Mouse (Mus musculus) hindbrain, embryonic 15.5 days (tissue): Measurements from ENCODE around the gene Dact3. TPM values are rescaled to one million over a fixed set of nuclear protein-coding genes. Genes with fewer than 3 reads are reported as not detected.

Experiments
- ATAC-seq: fragments of 200-750 bp; cut with Nextera tagmentation; 2 replicates; pipeline ENCODE4 v1.8.0; 2017; ENCODE audit warnings: low read depth, moderate number of reproducible peaks, moderate TSS enrichment; ENCODE audit not compliant: low FRiP score
- H3K27ac ChIP-seq: fragments of 300-500 bp; sonication (generic); replicated peaks from 2 replicates; pipeline ENCODE4 v1.5.1; 2015; ENCODE audit warnings: mild to moderate bottlenecking, inconsistent platforms
- H3K27me3 ChIP-seq: fragments of 300-500 bp; sonication (generic); 2 replicates; pipeline ENCODE4 v1.6.1; 2015; ENCODE audit warnings: control low read depth, inconsistent platforms
- H3K36me3 ChIP-seq: fragments of 300-500 bp; sonication (generic); 2 replicates; pipeline ENCODE4 v1.6.1; 2015; ENCODE audit warnings: control low read depth, inconsistent platforms
- H3K4me1 ChIP-seq: fragments of 300-500 bp; sonication (generic); replicated peaks from 2 replicates; pipeline ENCODE4 v1.6.1; 2015; ENCODE audit warnings: control low read depth, inconsistent platforms
- H3K4me2 ChIP-seq: fragments of 300-500 bp; sonication (generic); 2 replicates; pipeline ENCODE4 v1.6.1; 2015; ENCODE audit warnings: moderate library complexity, mild to moderate bottlenecking, inconsistent platforms
- H3K4me3 ChIP-seq: fragments of 300-500 bp; sonication (generic); 2 replicates; pipeline ENCODE4 v1.5.1; 2015; ENCODE audit warnings: mild to moderate bottlenecking, inconsistent platforms
- H3K9ac ChIP-seq: fragments of 300-500 bp; sonication (generic); 2 replicates; pipeline ENCODE4 v1.6.1; 2015; ENCODE audit warnings: inconsistent platforms
- H3K9me3 ChIP-seq: fragments of 300-500 bp; sonication (generic); 2 replicates; pipeline ENCODE4 v1.6.1; 2016; ENCODE audit warnings: control low read depth, inconsistent platforms
- WGBS: fragments of 180-500 bp; shearing (Covaris S2); methylation state at CpG from one replicate; pipeline ENCODE4 v1.1.7; 2015; 5-methylcytosine and 5-hydroxymethylcytosine counted together
- polyA plus RNA-seq: library from polyadenylated mRNA; unstranded; fragments of >200 nt; fragmentation: Nextera tagmentation; extraction: Ambion mirVana; gene quantifications from 2 replicates; pipeline ENCODE4 v1.2.1, GENCODE M21; 2015

Gene Dact3
- polyA plus RNA-seq, 1 experiment from 2014 or later: 5.6 TPM

- ATAC-seq: no peak
- Histone ChIP-seq H3K27me3 (no peaks in the 10 kb centered on the region), H3K4me3 (no peak overlapping the region), H3K9me3 (no peaks in the 10 kb centered on the region), H3K27ac (no peak overlapping the region), H3K4me1 (peaks cover 5% of the 10 kb centered on the region; the same call in 1 of the 2 replicates), H3K4me2 (no peak overlapping the region), H3K9ac (no peak overlapping the region), H3K36me3 (peaks cover 8% of the 10 kb centered on the region)
- 51% methylated on average over 10 of the region's 10 CpGs for WGBS
These were observed 34.8 kb downstream of the Dact3 start for GRCm38 (mm10) chr7:16909909-16910308.

- Histone ChIP-seq H3K4me2 (no peak overlapping the region), H3K36me3 (peaks cover 26% of the 10 kb centered on the region)
These were observed 36.8 kb downstream of the Dact3 start for GRCm38 (mm10) chr7:16911904-16912303.

DNA sequence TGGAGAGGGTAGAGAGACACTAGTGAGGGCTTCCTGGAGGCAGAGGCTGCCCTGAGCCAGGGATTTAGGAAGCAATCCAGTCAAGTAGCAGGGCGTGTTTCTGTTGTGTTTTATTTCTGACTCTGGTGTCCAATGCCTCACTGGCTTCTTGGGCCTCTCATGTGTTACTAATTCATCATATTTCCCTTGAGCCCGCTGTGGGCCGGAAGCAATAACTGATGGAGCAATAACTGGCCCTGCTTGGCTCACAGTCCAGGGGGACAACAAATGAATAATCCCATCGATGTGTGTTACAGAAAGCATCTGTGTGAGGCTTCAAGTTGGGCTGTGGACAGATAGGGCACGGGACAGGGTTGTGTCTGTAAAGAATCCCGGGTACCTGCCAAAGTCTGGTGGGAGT is 37.2 kb downstream of the Dact3 start:
- Histone ChIP-seq H3K27me3 (no peaks in the 10 kb centered on the region), H3K9me3 (no peaks in the 10 kb centered on the region), H3K9ac (no peak overlapping the region), H3K4me1 (0 out of 2 replicates have a peak, but pooled peaks cover 4% of the 10 kb centered on the region), H3K4me3 (no peak overlapping the region), H3K36me3 (peaks cover 31% of the 10 kb centered on the region), H3K4me2 (no peak overlapping the region), H3K27ac (no peak overlapping the region)
- WGBS: 51% methylated on average over 6 of the region's 6 CpGs
- ATAC-seq: no peak

More at GRCm38 (mm10) chr7:16911904-16912303, 36.8 kb downstream of the Dact3 start:
- no peak for ATAC-seq
- no peaks in the 10 kb centered on the region for H3K9me3 ChIP-seq
- WGBS: 90% methylated on average over 3 of the region's 3 CpGs
- H3K27ac ChIP-seq: no peak overlapping the region
- H3K4me3 ChIP-seq: no peak overlapping the region
- H3K9ac ChIP-seq: no peak overlapping the region
- no peaks in the 10 kb centered on the region for H3K4me1 ChIP-seq
- H3K27me3 ChIP-seq: no peaks in the 10 kb centered on the region

DNA sequence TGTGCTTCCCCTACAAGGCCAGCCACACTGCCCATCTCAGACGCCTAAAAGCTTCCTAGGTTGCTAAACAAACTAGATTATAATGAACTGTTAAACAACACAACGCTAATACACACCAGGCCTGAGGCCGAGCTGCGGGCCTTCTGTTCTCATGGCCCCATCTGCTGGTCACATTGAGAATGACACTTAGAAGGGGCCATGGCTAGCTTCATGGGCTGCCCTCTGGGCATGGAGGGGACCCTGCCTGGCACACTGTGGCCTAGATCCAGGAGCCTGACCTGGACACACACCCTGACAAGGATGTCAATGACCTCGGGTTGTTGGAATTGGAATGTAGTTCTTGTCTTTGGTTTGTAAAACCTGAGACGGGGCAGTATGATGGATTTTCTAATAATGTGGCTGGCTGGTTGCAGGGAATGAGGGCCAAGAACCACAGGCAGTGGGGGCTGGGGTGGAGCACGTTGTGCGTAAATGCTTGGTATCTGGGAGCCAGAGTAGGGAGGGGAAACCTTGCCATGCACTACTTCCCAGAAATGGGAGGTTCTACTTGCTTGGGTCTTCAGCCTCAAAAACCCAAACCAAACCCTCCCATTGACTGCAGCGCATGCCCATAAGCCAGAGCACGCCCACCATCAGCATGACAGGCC is 38.8 kb downstream of the Dact3 start:
- Histone ChIP-seq H3K9ac (no peak overlapping the region), H3K27ac (0 out of 2 replicates have a peak overlapping the region, but pooled peaks have one; percentile 19)
- 33% methylated on average over 10 of the region's 10 CpGs for WGBS

DNA sequence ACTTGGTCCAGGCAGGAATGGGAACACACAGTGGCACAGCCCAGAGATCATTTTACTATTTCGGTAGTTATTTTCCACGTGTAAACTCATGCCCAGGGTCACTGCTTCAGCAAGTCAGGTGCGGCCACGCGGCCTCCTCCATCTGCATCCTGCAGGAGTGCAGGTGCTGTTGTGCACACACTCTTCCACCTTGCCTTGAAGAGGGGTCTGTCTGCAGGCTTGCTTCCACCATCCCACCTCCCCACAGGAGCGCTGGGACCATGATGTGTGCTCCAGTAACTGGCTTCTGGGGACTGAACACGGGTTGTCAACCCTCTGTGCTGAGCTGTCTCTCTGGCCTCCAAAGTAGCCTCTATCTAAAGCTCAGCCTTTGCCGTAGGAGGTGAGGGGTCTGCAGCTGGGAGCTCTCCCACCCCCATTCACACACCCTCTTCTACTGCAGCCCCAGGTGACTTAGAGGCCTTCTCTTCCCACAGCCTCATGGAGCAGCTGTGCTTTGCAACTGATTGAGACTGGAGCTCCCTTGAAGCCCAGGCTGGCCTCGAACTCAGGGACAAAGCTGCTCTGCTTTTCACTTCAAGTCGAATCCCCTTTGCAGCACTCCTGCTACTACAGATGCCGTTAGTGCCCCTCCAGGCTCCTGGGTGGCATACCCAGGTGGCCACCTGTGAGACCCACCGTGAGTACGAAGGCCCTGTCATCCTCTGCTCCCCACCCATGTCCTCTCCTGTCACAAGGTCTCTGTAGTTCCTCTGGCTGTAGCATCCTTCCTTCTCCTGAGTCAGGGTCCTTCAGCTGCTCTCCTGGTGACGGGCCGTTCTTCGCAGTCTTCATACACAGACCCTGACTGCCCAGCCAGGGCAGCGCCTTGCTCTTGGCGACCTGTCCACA is 39.6 kb downstream of the Dact3 start:
- Histone ChIP-seq H3K27ac (0 out of 2 replicates have a peak overlapping the region, but pooled peaks have one; percentile 6), H3K27me3 (no peaks in the 10 kb centered on the region), H3K4me2 (no peak overlapping the region), H3K4me3 (no peak overlapping the region), H3K9me3 (no peaks in the 10 kb centered on the region), H3K4me1 (peaks cover 27% of the 10 kb centered on the region), H3K9ac (no peak overlapping the region), H3K36me3 (peaks cover 48% of the 10 kb centered on the region)
- no peak for ATAC-seq
- WGBS: 84% methylated on average over 18 of the region's 18 CpGs

More for the DNA sequence above, 38.8 kb downstream of the Dact3 start:
- Histone ChIP-seq H3K36me3 (peaks cover 47% of the 10 kb centered on the region), H3K27me3 (no peaks in the 10 kb centered on the region), H3K9me3 (no peaks in the 10 kb centered on the region), H3K4me2 (no peak overlapping the region), H3K4me1 (peaks cover 19% of the 10 kb centered on the region), H3K4me3 (no peak overlapping the region)
- ATAC-seq: peak; percentile 52

DNA sequence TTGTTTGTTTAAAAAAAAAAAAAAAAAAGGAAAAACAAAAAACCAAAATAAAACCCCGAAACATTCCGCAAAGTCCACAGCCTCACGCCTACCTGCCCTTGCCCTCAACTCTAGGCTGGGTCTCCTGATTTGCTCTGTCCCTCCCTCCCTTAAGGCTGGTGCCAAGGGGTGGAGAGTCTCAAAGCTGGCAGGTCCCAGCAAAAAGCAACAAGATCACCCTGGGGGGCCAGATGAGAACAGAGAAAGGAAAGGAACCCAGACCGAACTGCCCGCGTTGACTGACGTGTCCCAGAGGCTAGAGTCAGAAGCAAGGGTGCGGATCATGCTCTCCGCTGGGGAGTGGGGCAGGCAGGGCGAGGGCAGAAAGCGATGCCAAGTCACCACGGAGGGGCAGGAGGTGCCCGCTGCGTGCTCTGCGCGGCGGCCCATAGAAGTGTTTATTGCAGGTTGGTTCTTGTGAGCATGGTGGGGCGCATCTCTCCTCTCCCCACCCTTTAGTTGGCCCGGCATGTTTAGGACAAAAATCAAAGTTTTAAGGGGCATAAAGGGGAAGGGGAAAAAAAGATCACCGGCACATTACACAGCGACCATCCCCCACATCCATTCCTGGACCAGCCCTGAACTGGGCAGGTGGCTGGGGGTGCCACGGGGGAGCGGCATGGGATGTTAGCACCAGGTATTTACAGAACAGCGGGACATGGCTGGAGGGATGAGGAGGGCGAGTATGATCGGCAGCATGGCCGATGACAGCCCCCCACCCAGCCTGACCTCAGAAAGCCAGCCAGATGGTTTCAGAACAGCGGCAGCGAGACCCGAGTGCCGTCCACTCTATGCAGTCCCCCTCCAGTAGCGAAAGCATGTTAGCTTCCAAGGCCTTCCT is 40.6 kb downstream of the Dact3 start:
- Histone ChIP-seq H3K27ac (no peak overlapping the region), H3K4me1 (peaks cover 37% of the 10 kb centered on the region), H3K4me3 (no peak overlapping the region), H3K9ac (no peak overlapping the region), H3K4me2 (no peak overlapping the region), H3K9me3 (no peaks in the 10 kb centered on the region), H3K27me3 (no peaks in the 10 kb centered on the region), H3K36me3 (peaks cover 48% of the 10 kb centered on the region)
- WGBS: 90% methylated on average over 32 of the region's 32 CpGs
- ATAC-seq: no peak

DNA sequence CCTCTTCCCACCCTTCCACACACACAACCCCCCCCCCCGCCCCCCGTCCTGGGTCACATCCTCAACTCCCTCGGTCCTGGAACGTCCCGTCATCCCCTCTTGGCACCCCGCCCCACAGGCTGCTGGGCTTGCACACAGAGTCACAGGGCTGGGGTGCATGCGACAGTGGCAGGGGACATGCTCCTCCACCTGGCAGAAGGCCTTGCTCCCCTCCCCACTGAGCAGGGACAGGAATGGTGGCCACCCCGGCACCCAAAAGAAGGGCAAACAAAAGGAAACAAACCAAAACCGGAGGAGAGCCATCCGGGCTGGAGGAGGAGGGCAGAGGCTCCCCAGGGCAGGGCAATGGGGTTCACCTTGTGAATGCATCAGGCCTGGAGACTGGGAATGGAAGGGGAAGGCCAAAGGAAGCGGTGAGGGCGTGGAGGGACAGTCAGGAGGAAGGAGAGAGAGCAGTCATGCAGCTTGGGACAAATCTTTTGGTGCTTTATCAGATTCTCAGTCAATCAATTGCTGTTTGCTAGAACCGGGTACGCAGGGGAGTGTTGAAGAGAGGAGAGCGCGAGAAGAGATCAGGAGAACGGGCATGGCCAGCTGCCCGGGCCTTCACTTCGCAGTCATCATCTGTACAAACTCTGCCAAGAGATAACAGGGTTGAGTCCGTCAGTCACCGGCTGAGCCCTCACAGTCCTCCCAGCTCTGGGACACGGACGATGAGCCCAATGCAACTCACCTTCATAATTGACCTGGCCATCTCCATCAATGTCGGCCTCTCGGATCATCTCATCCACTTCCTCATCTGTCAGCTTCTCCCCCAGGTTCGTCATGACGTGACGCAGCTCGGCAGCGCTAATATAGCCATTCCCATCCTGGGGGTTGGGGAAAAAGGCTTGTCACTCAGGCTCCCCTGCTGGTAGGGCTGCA is 41.5 kb downstream of the Dact3 start:
- Histone ChIP-seq H3K4me1 (peaks cover 46% of the 10 kb centered on the region), H3K9ac (no peak overlapping the region), H3K4me2 (no peak overlapping the region), H3K27me3 (no peaks in the 10 kb centered on the region), H3K9me3 (no peaks in the 10 kb centered on the region), H3K4me3 (no peak overlapping the region), H3K36me3 (peaks cover 48% of the 10 kb centered on the region), H3K27ac (no peak overlapping the region)
- WGBS: 79% methylated on average over 29 of the region's 30 CpGs
- ATAC-seq: no peak

GRCm38 (mm10) chr7:16917447-16917846 is 42.3 kb downstream of the Dact3 start:
- WGBS: 59% methylated on average over 11 of the region's 11 CpGs
- Histone ChIP-seq H3K36me3 (peaks cover 48% of the 10 kb centered on the region), H3K9ac (no peak overlapping the region), H3K9me3 (no peaks in the 10 kb centered on the region), H3K27me3 (no peaks in the 10 kb centered on the region), H3K4me2 (no peak overlapping the region), H3K27ac (no peak overlapping the region), H3K4me1 (peaks cover 55% of the 10 kb centered on the region), H3K4me3 (no peak overlapping the region)
- no peak for ATAC-seq

DNA sequence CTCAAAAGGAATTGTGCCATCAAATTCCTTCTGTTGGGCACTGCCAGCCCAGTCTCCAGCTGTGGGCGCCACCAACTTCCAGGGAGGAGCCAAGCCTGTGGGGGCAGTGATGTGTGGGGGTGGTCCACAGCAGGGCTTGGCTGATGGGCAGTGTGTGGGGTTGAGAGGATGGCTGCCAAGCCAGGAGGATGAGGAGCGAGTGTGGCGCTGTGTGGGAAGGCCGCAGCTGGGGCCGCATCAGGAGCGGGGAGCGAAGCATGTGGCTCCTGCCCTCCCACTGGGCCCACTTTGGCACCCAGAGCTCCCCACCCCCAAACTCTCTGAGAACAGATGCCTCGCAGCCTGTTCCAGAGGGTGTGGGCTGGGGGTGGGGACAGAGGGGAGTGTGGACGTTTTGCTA is 42.9 kb downstream of the Dact3 start:
- no peaks in the 10 kb centered on the region for H3K27me3 ChIP-seq
- no peaks in the 10 kb centered on the region for H3K9me3 ChIP-seq
- H3K9ac ChIP-seq: no peak overlapping the region
- 47% methylated on average over 9 of the region's 9 CpGs for WGBS
- peak overlapping the region; percentile 22; the same call in 1 of the 2 replicates for H3K27ac ChIP-seq
- H3K36me3 ChIP-seq: peaks cover 48% of the 10 kb centered on the region
- no peak overlapping the region for H3K4me2 ChIP-seq
- ATAC-seq: no peak
- no peak overlapping the region for H3K4me3 ChIP-seq
- peaks cover 57% of the 10 kb centered on the region for H3K4me1 ChIP-seq

GRCm38 (mm10) chr7:16918670-16919069 is 43.6 kb downstream of the Dact3 start:
- Histone ChIP-seq H3K27me3 (no peaks in the 10 kb centered on the region), H3K9me3 (no peaks in the 10 kb centered on the region), H3K9ac (no peak overlapping the region), H3K4me3 (no peak overlapping the region), H3K36me3 (peaks cover 48% of the 10 kb centered on the region), H3K4me1 (peaks cover 57% of the 10 kb centered on the region), H3K4me2 (no peak overlapping the region), H3K27ac (0 out of 2 replicates have a peak overlapping the region, but pooled peaks have one; percentile 22)
- 76% methylated on average over 3 of the region's 3 CpGs for WGBS
- ATAC-seq: no peak
